Mouse (Mus musculus) limb, embryonic 14.5 days (tissue): ENCODE results near the gene Zbtb7a. TPM values are rescaled to one million over a fixed set of nuclear protein-coding genes. Genes with fewer than 3 reads are reported as not detected.
A peak's percentile ranks its signal among the peaks of the same experiment; 100 is the strongest.

Experiments used
- ATAC-seq: fragments of 200-750 bp; cut with Nextera tagmentation; 2 replicates; pipeline ENCODE4 v1.8.0; 2017; ENCODE audit warnings: low read depth, moderate number of reproducible peaks, moderate TSS enrichment; ENCODE audit not compliant: low FRiP score
- DNase-seq: peaks from one replicate; pipeline ENCODE4 v3.0.0-alpha.2; 2015; ENCODE audit warnings: low spot score
- H3K27ac ChIP-seq: fragments of 300-500 bp; sonication (generic); replicated peaks from 2 replicates; pipeline ENCODE4 v1.5.1; 2014; ENCODE audit warnings: low read depth, mild to moderate bottlenecking, low read length, moderate library complexity, mixed read lengths
- H3K27me3 ChIP-seq: fragments of 300-500 bp; sonication (generic); 2 replicates; pipeline ENCODE4 v1.6.1; 2014; ENCODE audit warnings: low read length, mixed read lengths; ENCODE audit not compliant: control insufficient read depth, insufficient read depth
- H3K36me3 ChIP-seq: fragments of 300-500 bp; sonication (generic); 2 replicates; pipeline ENCODE4 v1.6.1; 2014; ENCODE audit warnings: mild to moderate bottlenecking, low read length, moderate library complexity, mixed read lengths; ENCODE audit not compliant: control insufficient read depth, insufficient read depth
- H3K4me1 ChIP-seq: fragments of 300-500 bp; sonication (generic); 2 replicates; pipeline ENCODE4 v1.6.1; 2014; ENCODE audit warnings: antibody characterized with exemption, low read length, mixed read lengths; ENCODE audit not compliant: control insufficient read depth, insufficient read depth
- H3K4me2 ChIP-seq: fragments of 300-500 bp; sonication (generic); replicated peaks from 2 replicates; pipeline ENCODE4 v1.6.1; 2014; ENCODE audit warnings: low read depth, mild to moderate bottlenecking, low read length, moderate library complexity; ENCODE audit not compliant: severe bottlenecking
- H3K4me3 ChIP-seq: fragments of 300-500 bp; sonication (generic); replicated peaks from 2 replicates; pipeline ENCODE4 v1.5.1; 2014; ENCODE audit warnings: low read length
- H3K9ac ChIP-seq: fragments of 300-500 bp; sonication (generic); 2 replicates; pipeline ENCODE4 v1.6.1; 2014; ENCODE audit warnings: mild to moderate bottlenecking, low read depth, low read length, moderate library complexity; ENCODE audit not compliant: severe bottlenecking
- H3K9me3 ChIP-seq: fragments of 300-500 bp; sonication (generic); 2 replicates; pipeline ENCODE4 v1.6.1; 2016; ENCODE audit warnings: low read length; ENCODE audit not compliant: control insufficient read depth
- POLR2A ChIP-seq: fragments of 200-500 bp; IDR thresholded peaks from 2 replicates; pipeline ENCODE4 v1.8.0; 2012; ENCODE audit warnings: inconsistent platforms, mild to moderate bottlenecking, moderate library complexity, borderline replicate concordance; ENCODE audit not compliant: insufficient read depth, insufficient read length; ENCODE audit errors: extremely low read depth
- whole genome bisulfite sequencing: fragments of 180-500 bp; shearing (Covaris S2); extraction: QIAGEN DNeasy Blood & Tissue Kit; methylation state at CpG from one replicate; pipeline ENCODE4 v1.1.7; 2014; 5-methylcytosine and 5-hydroxymethylcytosine counted together
- polyA plus RNA-seq, 2 experiments: library from polyadenylated mRNA; depleted of rRNA in 1 of 2; stranded (reverse) in 1 of 2; unstranded in 1 of 2; fragments of >200 nt; fragmentation: Nextera tagmentation in 1 of 2; extraction: Ambion mirVana in 1 of 2; gene quantifications; 2 replicates each; pipeline versions ENCODE4 v1.2.1 to v1.2.3; 2012 to 2014

Gene Zbtb7a
- polyA plus RNA-seq, 2 experiments = 17.7 to 35.9 TPM

GRCm38 (mm10) chr10:81136706-81137231, 1.7 kb downstream of the Zbtb7a start:
- no peaks in the 10 kb centered on the region for H3K36me3 ChIP-seq
- H3K4me2 ChIP-seq = peak overlapping the region; percentile 96
- ATAC-seq (peak; percentile 64), DNase-seq (no peak)
- peak overlapping the region; percentile 96 for H3K9ac ChIP-seq
- under 1% methylated on average over 47 of the region's 50 CpGs for WGBS
- TF ChIP-seq POLR2A = 0 out of 2 replicates have a peak, but pooled peaks have one; percentile 6
- peak overlapping the region; percentile 93 for H3K4me3 ChIP-seq
- H3K4me1 ChIP-seq = peaks cover 46% of the 10 kb centered on the region
- H3K27ac ChIP-seq = peak overlapping the region; percentile 99
- peaks cover 23% of the 10 kb centered on the region for H3K27me3 ChIP-seq
- no peaks in the 10 kb centered on the region for H3K9me3 ChIP-seq

GRCm38 (mm10) chr10:81137252-81138130, 2.5 kb downstream of the Zbtb7a start:
- Histone ChIP-seq H3K4me2 (peak overlapping the region; percentile 90), H3K9ac (peak overlapping the region; percentile 96), H3K4me3 (peak overlapping the region; percentile 93), H3K4me1 (peaks cover 47% of the 10 kb centered on the region), H3K27me3 (peaks cover 23% of the 10 kb centered on the region), H3K27ac (peak overlapping the region; percentile 99), H3K36me3 (0 out of 2 replicates have a peak, but pooled peaks cover 3% of the 10 kb centered on the region), H3K9me3 (no peaks in the 10 kb centered on the region)
- under 1% methylated on average over 62 of the region's 89 CpGs for WGBS
- ATAC-seq (peak; percentile 93), DNase-seq (peak; percentile 98)
- no peak for TF ChIP-seq POLR2A

- Histone ChIP-seq H3K27ac (peak overlapping the region; percentile 81), H3K36me3 (0 out of 2 replicates have a peak, but pooled peaks cover 3% of the 10 kb centered on the region), H3K4me2 (peak overlapping the region; percentile 90), H3K4me1 (peaks cover 47% of the 10 kb centered on the region), H3K9me3 (no peaks in the 10 kb centered on the region), H3K9ac (peak overlapping the region; percentile 85), H3K4me3 (peak overlapping the region; percentile 93), H3K27me3 (peaks cover 23% of the 10 kb centered on the region)
- DNase-seq = no peak
- no peak for ATAC-seq
- WGBS = 3% methylated on average over 18 of the region's 24 CpGs
- TF ChIP-seq POLR2A = 0 out of 2 replicates have a peak, but pooled peaks have one; percentile 5
These were observed 3.2 kb downstream of the Zbtb7a start for GRCm38 (mm10) chr10:81138131-81138782.

GRCm38 (mm10) chr10:81138821-81139528, 4.0 kb downstream of the Zbtb7a start:
- Histone ChIP-seq H3K9ac (peak overlapping the region; percentile 85), H3K36me3 (peaks cover 8% of the 10 kb centered on the region), H3K9me3 (no peaks in the 10 kb centered on the region), H3K4me2 (peak overlapping the region; percentile 90), H3K27me3 (peaks cover 20% of the 10 kb centered on the region), H3K4me3 (peak overlapping the region; percentile 93), H3K4me1 (peaks cover 45% of the 10 kb centered on the region), H3K27ac (no peak overlapping the region)
- TF ChIP-seq POLR2A = no peak
- ATAC-seq (no peak), DNase-seq (no peak)
- 52% methylated on average over 11 of the region's 11 CpGs for WGBS

GRCm38 (mm10) chr10:81139529-81139846, 4.5 kb downstream of the Zbtb7a start:
- 85% methylated on average over 4 of the region's 4 CpGs for WGBS
- Histone ChIP-seq H3K27me3 (peaks cover 15% of the 10 kb centered on the region), H3K27ac (no peak overlapping the region), H3K9ac (no peak overlapping the region), H3K36me3 (peaks cover 14% of the 10 kb centered on the region), H3K4me3 (0 out of 2 replicates have a peak overlapping the region, but pooled peaks have one; percentile 93), H3K9me3 (no peaks in the 10 kb centered on the region), H3K4me1 (peaks cover 42% of the 10 kb centered on the region), H3K4me2 (peak overlapping the region; percentile 90)
- no peak for TF ChIP-seq POLR2A
- ATAC-seq (no peak), DNase-seq (no peak)
